Mouse (Mus musculus) brain, adult 2 months (tissue): ENCODE measurements around the gene Sun3.

Experiments
- DNase-seq: peaks from one replicate; pipeline ENCODE4 v3.0.0; 2011; ENCODE audit warnings: low read depth, low spot score

Gene Sun3

DNA sequence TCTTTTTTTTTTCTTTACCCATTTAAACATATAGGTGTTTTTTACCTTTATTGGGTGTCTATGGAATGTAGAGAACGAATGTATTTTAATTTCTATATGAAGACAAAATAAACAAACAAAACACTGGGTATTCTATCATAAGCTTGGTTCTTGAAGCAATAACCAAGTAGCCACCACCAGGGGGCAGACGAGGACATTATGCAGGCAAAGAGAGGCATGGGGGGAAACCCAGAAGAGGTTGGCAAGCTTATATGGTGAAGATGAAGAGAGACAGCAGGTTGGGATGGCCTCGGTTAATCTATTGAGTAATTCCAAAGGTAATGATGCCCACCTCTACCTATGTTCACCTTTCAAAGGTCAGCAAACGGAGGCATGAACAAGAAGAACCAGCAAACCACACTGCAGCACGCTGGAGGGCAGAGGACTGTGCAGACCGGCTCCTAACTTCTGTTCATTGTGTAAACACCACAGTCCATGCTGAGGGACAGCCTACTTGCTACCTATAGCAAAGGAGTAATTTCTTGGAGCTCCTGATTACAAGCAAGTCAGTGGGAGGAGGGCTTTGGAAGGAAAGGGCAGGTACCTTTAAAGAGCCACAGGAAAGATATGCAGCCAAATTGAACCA is 65.4 kb downstream of the Sun3 start:
- peak; percentile 88 for DNase-seq

DNA sequence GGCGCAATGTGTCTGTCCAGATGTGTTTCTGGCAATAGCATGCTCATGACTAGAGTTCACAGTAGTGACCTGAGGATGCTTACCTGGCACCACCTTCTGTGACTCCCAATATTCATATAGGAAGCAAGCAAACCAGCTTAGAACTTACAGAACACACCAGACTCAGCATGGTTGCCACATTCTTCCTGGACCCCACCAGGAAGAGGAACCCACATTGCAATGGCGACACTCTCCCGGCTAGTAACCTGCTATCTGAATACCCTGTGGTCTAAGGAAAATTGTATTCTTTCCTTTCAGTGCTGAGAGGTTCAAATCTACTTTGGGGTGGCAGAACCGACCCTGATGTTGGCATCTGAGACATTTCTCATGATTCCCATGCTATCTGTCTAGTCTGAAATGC is 70.6 kb downstream of the Sun3 start:
- no peak for DNase-seq

DNA sequence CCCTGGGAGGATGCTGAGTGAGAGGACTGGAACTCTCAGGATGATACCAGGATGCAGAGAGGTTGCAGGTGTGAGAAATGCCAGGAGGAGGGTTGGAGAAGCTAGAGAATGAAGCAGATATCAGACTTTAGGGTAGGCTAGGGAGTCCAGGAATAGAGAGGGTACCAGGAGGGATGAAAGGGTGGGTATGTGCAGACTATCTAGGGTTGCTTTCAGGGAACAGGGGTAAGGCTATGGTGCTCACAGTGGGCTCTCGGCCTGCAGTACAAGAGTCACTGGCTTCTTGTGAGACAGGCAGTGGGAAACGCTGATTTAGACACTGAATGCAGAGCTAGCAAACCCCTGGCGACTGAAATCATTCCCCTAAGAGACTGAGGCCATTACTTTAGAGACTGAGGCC is 75.6 kb downstream of the Sun3 start, which contains the start of gene Pkd1l1:
TSS of gene Pkd1l1 (minus strand) at position 101 of the 400 bp plus-strand sequence.
- no peak for DNase-seq

GRCm38 (mm10) chr11:8972093-8972492 is 76.7 kb downstream of the Sun3 start:
- DNase-seq = no peak

DNA sequence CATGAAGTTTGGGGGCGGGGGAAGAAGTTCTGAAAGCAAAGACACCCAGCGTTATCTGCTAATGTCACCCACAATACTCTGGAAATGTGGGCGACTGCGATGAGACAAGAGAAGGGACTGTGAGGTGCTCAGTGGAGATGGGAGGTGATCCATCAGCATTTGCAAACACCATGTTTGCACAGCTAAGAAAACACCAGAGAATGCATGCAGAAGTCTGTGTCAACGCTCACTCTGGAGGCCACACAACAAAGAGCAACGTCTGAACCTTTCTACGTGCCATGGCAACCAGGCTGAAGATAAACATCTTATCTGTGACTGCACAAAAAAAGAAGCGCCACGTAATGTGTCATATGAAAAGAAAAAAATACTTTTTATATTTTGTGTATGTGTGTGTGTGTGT is 78.3 kb downstream of the Sun3 start:
- DNase-seq = peak; percentile 4

GRCm38 (mm10) chr11:8968094-8968493 is 80.7 kb downstream of the Sun3 start:
- no peak for DNase-seq
